Mouse (Mus musculus) liver, adult 2 months (tissue): ENCODE results near the gene Smad3.

Experiments
- CTCF ChIP-seq: fragments of 200-500 bp; IDR thresholded peaks from 2 replicates; pipeline ENCODE4 v1.5.1; 2011; ENCODE audit warnings: low read depth, low read length, control low read depth
- POLR2A ChIP-seq: fragments of 200-500 bp; IDR thresholded peaks from 2 replicates; pipeline ENCODE4 v1.6.1; 2011; ENCODE audit warnings: low read length, control low read depth; ENCODE audit not compliant: insufficient read depth; ENCODE audit errors: extremely low read depth

DNA sequence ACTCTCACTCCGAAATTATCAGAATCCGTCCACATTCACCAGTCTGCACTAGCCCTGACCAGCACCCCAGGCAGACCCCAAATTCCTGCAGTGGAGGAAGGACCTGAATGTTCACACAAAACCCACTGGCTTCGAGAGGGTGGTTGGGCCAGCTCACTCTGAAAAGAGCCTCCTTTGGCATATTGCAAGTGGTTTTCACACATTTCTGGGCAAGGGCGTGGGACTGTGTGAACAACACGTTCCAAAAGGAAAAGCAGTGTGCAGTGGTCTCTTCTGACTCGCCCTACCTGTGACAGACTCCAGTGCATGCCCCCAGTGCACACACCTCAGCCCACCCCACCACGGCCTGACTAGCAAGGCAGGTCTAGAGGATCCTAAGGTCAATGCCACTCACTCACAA, 35.4 kb downstream of the Smad3 start:
- no peak for TF ChIP-seq CTCF
- TF ChIP-seq POLR2A: no peak
